8 mouse cellular contexts compared by ENCODE assay signal in genomic region chr11:97694921-97695711, GRCm38 (mm10). TPM values are rescaled to one million over a fixed set of nuclear protein-coding genes. Genes with fewer than 3 reads are reported as not detected.
DNase-seq lines count a peak whose midpoint lies in the region; ATAC-seq lines count a peak whose summit lies in the region.

No protein-coding gene starts in this region.

- H3K36me3 ChIP-seq in neural tube, embryonic 11.5 days (ENCODE audit: control insufficient read depth, insufficient read depth, low read length) = peaks cover 9% of the 10 kb centered on the region
- peaks cover 11% of the 10 kb centered on the region for H3K36me3 ChIP-seq in hindbrain, embryonic 11.5 days (ENCODE audit: control insufficient read depth, insufficient read depth, low read length)
- peaks cover 32% of the 10 kb centered on the region for H3K36me3 ChIP-seq in limb, embryonic 15.5 days
- H3K36me3 ChIP-seq in stomach, embryonic 15.5 days = peaks cover 22% of the 10 kb centered on the region

- H3K27ac ChIP-seq in neural tube, embryonic 11.5 days (ENCODE audit: low read depth, low read length) = 0 out of 2 replicates have a peak overlapping the region, but pooled peaks have one; percentile 10
- H3K27ac ChIP-seq in hindbrain, embryonic 11.5 days (ENCODE audit: low read depth, low read length) = peak overlapping the region; percentile 45; the same call in 1 of the 2 replicates
- peak overlapping the region; percentile 73 for H3K27ac ChIP-seq in limb, embryonic 15.5 days
- peak overlapping the region; percentile 76 for H3K27ac ChIP-seq in stomach, embryonic 15.5 days

- H3K4me1 ChIP-seq in neural tube, embryonic 11.5 days (ENCODE audit: control insufficient read depth, insufficient read depth, low read length) = peaks cover 41% of the 10 kb centered on the region
- peaks cover 17% of the 10 kb centered on the region for H3K4me1 ChIP-seq in hindbrain, embryonic 11.5 days (replicated peaks; ENCODE audit: control insufficient read depth, insufficient read depth, low read length)
- peaks cover 49% of the 10 kb centered on the region for H3K4me1 ChIP-seq in limb, embryonic 15.5 days
- peaks cover 40% of the 10 kb centered on the region for H3K4me1 ChIP-seq in stomach, embryonic 15.5 days

- no peak for ATAC-seq in neural tube, embryonic 11.5 days (ENCODE audit: insufficient read depth, low FRiP score, low TSS enrichment)
- ATAC-seq in hindbrain, embryonic 11.5 days (ENCODE audit: low FRiP score) = no peak
- no peak for ATAC-seq in limb, embryonic 15.5 days (ENCODE audit: insufficient number of reproducible peaks, low FRiP score, low TSS enrichment, low read depth)
- 0 out of 2 replicates have a peak, but pooled peaks have one; percentile 4 for ATAC-seq in stomach, embryonic 15.5 days (ENCODE audit: insufficient read depth, low FRiP score, low read depth)

- WGBS in neural tube, embryonic 11.5 days = 74% methylated on average over 17 of the region's 17 CpGs
- 68% methylated on average over 17 of the region's 17 CpGs for WGBS in hindbrain, embryonic 11.5 days
- 47% methylated on average over 17 of the region's 17 CpGs for WGBS in limb, embryonic 15.5 days
- WGBS in stomach, embryonic 15.5 days = 48% methylated on average over 17 of the region's 17 CpGs

- no peak overlapping the region for H3K4me2 ChIP-seq in neural tube, embryonic 11.5 days (ENCODE audit: low read depth)
- peak overlapping the region; percentile 3; the same call in 1 of the 2 replicates for H3K4me2 ChIP-seq in hindbrain, embryonic 11.5 days (replicated peaks; ENCODE audit: low read depth, low read length)
- H3K4me2 ChIP-seq in limb, embryonic 15.5 days = peak overlapping the region; percentile 25; the same call in 1 of the 2 replicates
- H3K4me2 ChIP-seq in stomach, embryonic 15.5 days = peak overlapping the region; percentile 24

- DNase-seq in adrenal gland, postnatal 14 days = peak; percentile 75
- DNase-seq in adrenal gland, adult 8-10 months = no peak
- no peak for DNase-seq in neural tube, embryonic 11.5 days (ENCODE audit: low spot score)
- DNase-seq in neural tube, embryonic 10.5 days (ENCODE audit: extremely low spot score, low spot score) = no peak
- DNase-seq in hindbrain, embryonic 11.5 days (ENCODE audit: low spot score) = peak; percentile 48
- no peak for DNase-seq in spleen, postnatal 10 days (ENCODE audit: low spot score in 2 of 2)

- no peaks in the 10 kb centered on the region for H3K9me3 ChIP-seq in neural tube, embryonic 11.5 days (ENCODE audit: control insufficient read depth, low read length)
- H3K9me3 ChIP-seq in hindbrain, embryonic 11.5 days (ENCODE audit: control insufficient read depth, low read length) = no peaks in the 10 kb centered on the region
- no peaks in the 10 kb centered on the region for H3K9me3 ChIP-seq in limb, embryonic 15.5 days
- H3K9me3 ChIP-seq in stomach, embryonic 15.5 days = no peaks in the 10 kb centered on the region

- no peak overlapping the region for H3K4me3 ChIP-seq in neural tube, embryonic 11.5 days (ENCODE audit: low read depth, low read length)
- H3K4me3 ChIP-seq in hindbrain, embryonic 11.5 days (ENCODE audit: low read depth, low read length) = no peak overlapping the region; the same call in 1 of the 2 replicates
- peak overlapping the region; percentile 0; the same call in 1 of the 2 replicates for H3K4me3 ChIP-seq in limb, embryonic 15.5 days
- H3K4me3 ChIP-seq in stomach, embryonic 15.5 days (replicated peaks) = 0 out of 2 replicates have a peak overlapping the region, but pooled peaks have one; percentile 1

- peak overlapping the region; percentile 18; the same call in 1 of the 2 replicates for H3K9ac ChIP-seq in neural tube, embryonic 11.5 days (ENCODE audit: low read length)
- H3K9ac ChIP-seq in hindbrain, embryonic 11.5 days (ENCODE audit: low read depth, low read length) = 0 out of 2 replicates have a peak overlapping the region, but pooled peaks have one; percentile 34
- H3K9ac ChIP-seq in limb, embryonic 15.5 days = no peak overlapping the region; the same call in 1 of the 2 replicates
- H3K9ac ChIP-seq in stomach, embryonic 15.5 days = no peak overlapping the region

- no peaks in the 10 kb centered on the region for H3K27me3 ChIP-seq in neural tube, embryonic 11.5 days (ENCODE audit: control insufficient read depth, insufficient read depth, low read length)
- no peaks in the 10 kb centered on the region for H3K27me3 ChIP-seq in hindbrain, embryonic 11.5 days (ENCODE audit: control insufficient read depth, insufficient read depth, low read length)
- H3K27me3 ChIP-seq in limb, embryonic 15.5 days = no peaks in the 10 kb centered on the region
- H3K27me3 ChIP-seq in stomach, embryonic 15.5 days (replicated peaks) = no peaks in the 10 kb centered on the region

RNA-seq across cellular contexts. Expression of gene Pcgf2, which starts 5.2 kb away (rescaled TPM):
- 28.1 and 32.6 TPM in 2 replicates for total RNA-seq in adrenal gland, postnatal 14 days (2021)
- 10 to 100 TPM; 22.2 to 48.5 (median 32.1) TPM for total RNA-seq in adrenal gland, adult 8-10 months (2022)
- 17.5 and 17.8 TPM in 2 replicates for polyA plus RNA-seq in neural tube, embryonic 11.5 days (2014; fragmentation: Nextera tagmentation; extraction: Ambion mirVana)
- 16.9 and 18.6 TPM in 2 replicates for polyA plus RNA-seq in hindbrain, embryonic 11.5 days (2014; fragmentation: Nextera tagmentation; extraction: Ambion mirVana)
- polyA plus RNA-seq in limb, embryonic 15.5 days (2015; fragmentation: Nextera tagmentation; extraction: Ambion mirVana) = 13.1 and 14.7 TPM in 2 replicates
- polyA plus RNA-seq in stomach, embryonic 15.5 days (2015; fragmentation: Nextera tagmentation; extraction: Ambion mirVana) = 12.1 and 13.6 TPM in 2 replicates

RNA-seq across cellular contexts. Expression of gene Psmb3, which starts 8.1 kb away (rescaled TPM):
- total RNA-seq in adrenal gland, postnatal 14 days (2021) = 216 and 225 TPM in 2 replicates
- total RNA-seq in adrenal gland, adult 8-10 months (2022) = 100 to 1,000 TPM; 197 to 238 (median 210) TPM
- polyA plus RNA-seq in neural tube, embryonic 11.5 days (2014; fragmentation: Nextera tagmentation; extraction: Ambion mirVana) = 545 and 553 TPM in 2 replicates
- 468 and 507 TPM in 2 replicates for polyA plus RNA-seq in hindbrain, embryonic 11.5 days (2014; fragmentation: Nextera tagmentation; extraction: Ambion mirVana)
- polyA plus RNA-seq in limb, embryonic 15.5 days (2015; fragmentation: Nextera tagmentation; extraction: Ambion mirVana) = 413 and 414 TPM in 2 replicates
- 396 and 424 TPM in 2 replicates for polyA plus RNA-seq in stomach, embryonic 15.5 days (2015; fragmentation: Nextera tagmentation; extraction: Ambion mirVana)

RNA-seq across cellular contexts. Expression of gene Cisd3, which starts 9.5 kb away (rescaled TPM):
- 277 and 297 TPM in 2 replicates for total RNA-seq in adrenal gland, postnatal 14 days (2021)
- total RNA-seq in adrenal gland, adult 8-10 months (2022) = 100 to 1,000 TPM; 153 to 194 (median 169) TPM
- 20.2 and 21.1 TPM in 2 replicates for polyA plus RNA-seq in neural tube, embryonic 11.5 days (2014; fragmentation: Nextera tagmentation; extraction: Ambion mirVana)
- 11.8 and 14.8 TPM in 2 replicates for polyA plus RNA-seq in hindbrain, embryonic 11.5 days (2014; fragmentation: Nextera tagmentation; extraction: Ambion mirVana)
- polyA plus RNA-seq in limb, embryonic 15.5 days (2015; fragmentation: Nextera tagmentation; extraction: Ambion mirVana) = 13.5 and 18.6 TPM in 2 replicates
- polyA plus RNA-seq in stomach, embryonic 15.5 days (2015; fragmentation: Nextera tagmentation; extraction: Ambion mirVana) = 37.2 and 40.7 TPM in 2 replicates

RNA-seq across cellular contexts. Expression of gene Mllt6, which starts 31.9 kb away (rescaled TPM):
- 37.0 and 45.2 TPM in 2 replicates for total RNA-seq in adrenal gland, postnatal 14 days (2021)
- 10 to 100 TPM; 53.1 to 99.4 (median 71.8) TPM for total RNA-seq in adrenal gland, adult 8-10 months (2022)
- polyA plus RNA-seq in neural tube, embryonic 11.5 days (2014; fragmentation: Nextera tagmentation; extraction: Ambion mirVana) = 3.9 and 4.5 TPM in 2 replicates
- 4.1 and 4.2 TPM in 2 replicates for polyA plus RNA-seq in hindbrain, embryonic 11.5 days (2014; fragmentation: Nextera tagmentation; extraction: Ambion mirVana)
- polyA plus RNA-seq in limb, embryonic 15.5 days (2015; fragmentation: Nextera tagmentation; extraction: Ambion mirVana) = 2.4 and 2.6 TPM in 2 replicates
- 2.2 TPM in 2 replicates for polyA plus RNA-seq in stomach, embryonic 15.5 days (2015; fragmentation: Nextera tagmentation; extraction: Ambion mirVana)

RNA-seq across cellular contexts. Expression of gene Pip4k2b, which starts 49.4 kb away (rescaled TPM):
- total RNA-seq in adrenal gland, postnatal 14 days (2021) = 24.8 and 34.7 TPM in 2 replicates
- 10 to 100 TPM; 25.5 to 35.1 (median 32.2) TPM for total RNA-seq in adrenal gland, adult 8-10 months (2022)
- 2.0 and 2.8 TPM in 2 replicates for polyA plus RNA-seq in neural tube, embryonic 11.5 days (2014; fragmentation: Nextera tagmentation; extraction: Ambion mirVana)
- 2.9 and 3.4 TPM in 2 replicates for polyA plus RNA-seq in hindbrain, embryonic 11.5 days (2014; fragmentation: Nextera tagmentation; extraction: Ambion mirVana)
- 1.7 and 2.2 TPM in 2 replicates for polyA plus RNA-seq in limb, embryonic 15.5 days (2015; fragmentation: Nextera tagmentation; extraction: Ambion mirVana)
- polyA plus RNA-seq in stomach, embryonic 15.5 days (2015; fragmentation: Nextera tagmentation; extraction: Ambion mirVana) = 1.4 and 1.5 TPM in 2 replicates

Comparison
In these comparisons a context has a peak if more than half of its experiments do, and no peak if none do; other contexts are left out.
1. DNase-seq: peak in adrenal gland, postnatal 14 days (single experiment) and hindbrain, embryonic 11.5 days (single experiment); none in adrenal gland, adult 8-10 months (single experiment), neural tube, embryonic 11.5 days (single experiment), neural tube, embryonic 10.5 days (single experiment) and spleen, postnatal 10 days (0 of 2).
2. H3K27ac ChIP-seq: peak in every context shown above with its lines; median percentile 76 in stomach, embryonic 15.5 days; 73 in limb, embryonic 15.5 days; 45 in hindbrain, embryonic 11.5 days; 10 in neural tube, embryonic 11.5 days.
3. H3K4me3 ChIP-seq: peak in limb, embryonic 15.5 days (single experiment) and stomach, embryonic 15.5 days (single experiment); none in neural tube, embryonic 11.5 days (single experiment) and hindbrain, embryonic 11.5 days (single experiment).
4. H3K9ac ChIP-seq: peak in neural tube, embryonic 11.5 days (single experiment) and hindbrain, embryonic 11.5 days (single experiment); none in limb, embryonic 15.5 days (single experiment) and stomach, embryonic 15.5 days (single experiment).